Mouse (Mus musculus) kidney, postnatal 4 days (tissue): ENCODE measurements around the gene Aatk.

Experiments
- DNase-seq, 2 experiments: peaks; one replicate each; pipeline ENCODE4 v3.0.0; 2021; ENCODE audit warnings: mixed read lengths in 2 of 2

The Aatk gene

DNA sequence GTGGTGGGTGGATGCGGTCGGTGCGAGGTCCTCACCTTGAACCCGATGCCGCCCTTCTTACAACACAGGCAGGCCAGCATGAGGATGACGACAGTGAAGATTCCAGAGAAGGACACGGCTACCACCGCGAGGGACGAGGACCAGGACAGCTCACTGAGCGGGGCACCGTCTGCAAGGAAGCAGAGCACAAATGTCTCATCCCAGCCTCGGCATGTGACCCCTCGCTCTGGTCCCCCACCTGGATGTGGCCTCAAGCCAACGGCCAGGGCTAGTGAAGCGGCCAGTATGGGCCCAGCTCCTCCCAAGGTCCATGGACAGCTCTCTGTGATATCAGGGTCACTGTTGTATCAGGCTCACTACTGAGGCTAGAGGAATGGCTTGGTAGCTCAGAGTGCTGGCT lies 25.6 kb downstream of the Aatk start:
- no peak for DNase-seq

GRCm38 (mm10) chr11:120019542-120020440 lies 27.2 kb downstream of the Aatk start:
- DNase-seq = no peak

- DNase-seq = no peak
These were observed 30.0 kb downstream of the Aatk start for GRCm38 (mm10) chr11:120017011-120017410.

DNA sequence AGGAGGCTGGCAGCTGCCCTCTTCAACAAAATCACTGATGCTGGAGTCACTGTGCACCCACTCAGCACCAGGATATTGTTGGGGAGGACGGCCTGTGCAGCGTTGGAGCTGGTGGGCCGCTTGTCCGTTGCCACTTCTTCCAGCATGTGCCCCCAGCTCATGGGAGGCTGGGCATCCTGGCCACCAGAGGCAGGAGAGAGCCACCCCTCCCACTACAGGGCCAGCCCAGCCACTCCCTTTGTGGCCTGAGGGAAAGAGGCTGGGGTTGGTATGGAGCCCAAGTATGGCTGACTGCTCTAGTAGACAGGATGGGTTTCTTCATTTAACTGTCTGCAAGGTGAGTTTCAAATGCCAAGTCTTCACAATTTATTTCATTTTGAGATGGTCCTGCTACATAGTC lies 32.2 kb downstream of the Aatk start:
- no peak for DNase-seq

GRCm38 (mm10) chr11:120013174-120013711 lies 33.7 kb downstream of the Aatk start:
- peak; percentile 89 to 91 for DNase-seq

GRCm38 (mm10) chr11:120012702-120013101 lies 34.3 kb downstream of the Aatk start:
- no peak for DNase-seq

GRCm38 (mm10) chr11:120011761-120012560 lies 35.0 kb downstream of the Aatk start:
- DNase-seq = peak; percentile 74 to 81

- no peak for DNase-seq
These were observed 35.7 kb downstream of the Aatk start for GRCm38 (mm10) chr11:120011114-120011760.

GRCm38 (mm10) chr11:120009937-120010336 lies 37.0 kb downstream of the Aatk start:
- no peak for DNase-seq

- DNase-seq = no peak
These were observed 38.0 kb downstream of the Aatk start for GRCm38 (mm10) chr11:120008956-120009355.

- no peak for DNase-seq
These were observed 38.5 kb downstream of the Aatk start for GRCm38 (mm10) chr11:120008501-120008900.

DNA sequence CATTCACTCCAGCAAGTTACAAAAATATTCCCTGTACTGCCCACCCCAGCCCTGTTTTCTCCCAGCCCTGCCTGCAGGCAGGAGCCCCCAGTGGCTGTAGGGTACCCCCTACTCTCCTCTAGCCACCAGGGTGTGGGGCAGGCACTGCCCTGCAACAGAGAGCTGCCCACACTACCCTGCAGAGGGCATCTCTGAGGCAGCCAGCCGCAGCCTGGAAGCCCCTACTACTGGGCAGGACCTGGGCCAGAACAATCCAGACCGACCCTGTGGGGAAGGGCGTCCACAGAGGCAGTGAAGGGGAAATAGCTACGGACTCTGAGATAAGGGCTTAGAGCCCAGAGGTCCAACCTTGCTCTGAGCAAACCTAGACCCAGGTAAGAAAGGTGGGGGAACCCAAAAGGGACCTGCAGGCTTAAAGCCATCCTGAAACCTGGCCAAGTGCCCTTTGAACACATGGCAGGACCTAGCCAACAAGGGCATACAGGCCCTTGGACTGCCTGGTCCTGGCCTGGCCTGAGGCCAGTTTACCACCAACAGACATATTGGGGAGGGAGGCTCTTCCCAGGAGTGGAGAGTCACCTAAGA lies 39.4 kb downstream of the Aatk start:
- peak in 1 of 2 experiments; percentile 58 for DNase-seq

DNA sequence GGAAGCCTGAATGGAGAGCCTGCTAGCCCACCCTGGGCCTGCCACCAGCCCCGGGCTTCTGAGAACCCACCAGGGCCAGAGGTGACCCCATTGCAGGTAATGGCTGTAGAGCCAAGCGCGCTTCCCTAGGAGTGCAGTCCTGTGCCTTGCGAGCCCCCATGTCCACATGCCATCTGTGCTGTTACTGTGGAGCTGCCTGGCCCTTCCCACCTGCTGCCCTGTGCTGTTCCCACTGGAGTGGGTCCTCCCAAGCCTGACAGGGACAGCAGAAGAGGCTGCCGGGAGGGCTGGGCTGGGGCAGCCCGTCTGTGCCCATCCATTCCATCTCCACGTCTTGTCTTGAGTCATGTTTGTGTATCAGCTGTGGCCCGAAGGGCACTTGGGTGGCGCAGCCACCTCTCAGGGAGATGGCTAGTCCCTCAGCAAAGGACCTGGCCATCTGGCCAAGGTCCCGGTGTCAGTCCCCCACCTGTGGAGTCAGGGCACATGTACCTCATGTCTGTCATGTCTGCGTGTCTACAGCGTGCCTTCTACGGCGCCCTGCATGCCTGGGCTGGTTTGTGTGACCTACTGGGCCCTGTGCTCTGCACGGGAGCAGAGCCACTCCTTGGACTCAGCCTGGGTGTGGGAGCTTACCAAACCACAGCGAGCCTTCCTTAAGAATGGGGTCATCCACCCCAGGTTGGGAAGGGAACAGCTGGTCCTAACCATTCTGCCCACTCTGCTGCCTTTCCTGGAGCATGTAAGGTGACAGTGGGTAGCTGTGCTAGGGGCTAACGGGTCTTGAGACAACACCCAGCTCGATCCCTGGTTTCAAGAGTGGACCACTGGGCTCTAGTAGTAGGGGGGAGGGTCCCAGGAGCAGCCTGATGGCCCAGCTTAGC lies 41.3 kb downstream of the Aatk start:
- no peak for DNase-seq

GRCm38 (mm10) chr11:120002634-120003220 lies 44.2 kb downstream of the Aatk start:
- no peak for DNase-seq

DNA sequence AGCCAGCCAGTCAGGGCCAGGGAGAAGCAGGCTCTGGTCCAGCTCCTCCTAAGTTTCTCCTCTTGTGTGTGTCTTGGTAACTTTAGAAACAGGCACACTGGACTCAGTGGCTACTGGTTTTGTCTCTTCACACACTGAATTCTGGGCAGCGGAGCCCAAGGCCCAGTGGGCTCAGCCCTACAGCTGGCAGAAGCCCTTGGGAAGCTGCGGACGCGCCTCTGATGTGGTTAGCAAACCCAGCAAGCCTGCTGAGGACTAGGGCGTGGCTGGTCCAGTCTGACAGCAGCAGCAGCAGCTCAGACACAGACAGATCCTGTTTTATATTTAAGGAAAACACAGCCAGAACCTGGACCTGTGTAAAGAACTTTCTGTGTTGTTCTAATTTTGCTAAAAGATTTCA lies 44.9 kb downstream of the Aatk start:
- DNase-seq = no peak

DNA sequence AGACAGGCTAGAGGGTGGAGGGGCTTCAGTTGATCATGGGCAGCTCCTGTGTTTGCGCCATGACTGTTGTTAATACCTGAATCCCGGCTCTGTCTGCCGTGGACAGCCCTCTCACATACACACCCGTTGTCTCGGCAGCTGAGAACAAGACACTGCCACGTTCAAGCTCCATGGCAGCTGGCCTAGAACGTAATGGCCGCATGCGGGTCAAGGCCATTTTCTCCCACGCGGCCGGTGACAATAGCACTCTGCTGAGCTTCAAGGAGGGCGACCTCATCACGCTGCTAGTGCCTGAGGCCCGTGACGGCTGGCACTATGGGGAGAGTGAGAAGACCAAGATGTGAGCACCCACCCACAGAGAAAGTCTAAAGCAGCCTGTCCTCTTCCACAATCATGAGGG lies 49.6 kb downstream of the Aatk start:
- no peak for DNase-seq

DNA sequence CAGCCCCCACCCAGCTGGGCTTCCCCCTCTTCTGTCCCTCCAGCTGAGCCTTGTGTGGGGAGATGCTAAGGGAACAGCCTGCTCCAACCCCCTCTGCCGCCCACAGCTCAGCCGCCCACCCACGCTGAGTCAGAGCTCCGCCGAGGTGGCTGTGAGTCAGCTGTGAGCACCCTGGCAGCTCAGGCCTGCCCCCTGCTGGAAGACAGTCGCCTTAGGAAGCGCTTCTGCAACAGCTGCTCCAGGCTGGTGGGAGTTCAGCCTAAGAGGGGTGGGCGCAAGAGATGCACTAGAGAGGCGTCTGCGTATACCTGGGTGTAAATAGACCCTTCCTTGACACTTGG lies 55.7 kb downstream of the Aatk start:
- DNase-seq = peak; percentile 97 to 98

GRCm38 (mm10) chr11:119990658-119991337 lies 56.2 kb downstream of the Aatk start:
- no peak for DNase-seq

DNA sequence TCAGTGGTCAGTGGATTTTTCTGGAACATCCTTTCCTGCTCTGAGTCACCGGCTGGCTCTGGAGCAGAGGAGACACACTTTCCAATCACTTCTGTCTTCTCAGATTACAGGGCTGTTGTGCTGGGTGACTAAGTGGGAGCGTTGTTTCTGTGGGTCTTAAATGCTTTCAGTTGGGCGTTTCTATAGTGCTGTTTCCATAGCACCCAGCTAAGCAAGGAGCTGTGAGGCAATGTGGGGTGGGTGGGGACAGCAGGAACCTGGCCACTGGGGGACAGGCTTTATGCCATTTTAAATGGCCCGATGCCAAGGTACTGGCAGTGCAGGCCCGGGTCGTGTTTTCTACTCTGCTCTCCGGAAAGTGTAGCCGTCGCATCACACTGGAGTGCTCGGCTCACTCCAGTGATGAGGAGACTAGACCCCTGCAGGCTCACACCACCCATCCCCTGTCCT lies 57.8 kb downstream of the Aatk start:
- DNase-seq = peak; percentile 45 to 65

GRCm38 (mm10) chr11:119988391-119988790 lies 58.6 kb downstream of the Aatk start:
- DNase-seq = peak in 1 of 2 experiments; percentile 38

DNA sequence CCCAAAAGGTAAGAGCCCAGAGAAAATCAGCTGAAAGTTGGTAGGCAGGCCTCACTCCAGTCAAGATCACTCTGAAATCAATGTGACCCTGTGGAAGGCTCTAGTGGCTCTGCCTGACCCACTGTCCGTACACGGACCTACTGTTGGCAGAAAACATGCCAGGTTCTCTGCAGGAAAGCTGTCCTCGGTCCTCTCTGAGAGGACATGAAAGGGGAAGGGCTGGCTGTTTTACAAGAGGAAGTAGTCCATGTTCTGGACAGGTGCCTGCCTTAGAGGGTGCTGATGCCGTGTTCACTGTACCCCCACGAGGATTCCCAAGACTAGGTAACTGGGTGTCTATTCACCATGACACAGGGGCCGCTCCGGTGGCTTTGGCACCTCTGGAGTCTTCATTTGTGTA lies 59.1 kb downstream of the Aatk start:
- DNase-seq = no peak
